Mouse (Mus musculus) heart, adult 9 months (tissue): ENCODE data around the gene Egfr.
A peak's percentile ranks its signal among the peaks of the same experiment; 100 is the strongest.

Source experiments
- DNase-seq, 2 experiments: peaks; one replicate each; pipeline ENCODE4 v3.0.0; 2022; ENCODE audit warnings: low spot score in 2 of 2

Egfr gene

GRCm38 (mm10) chr11:16776967-16777366, 25.0 kb downstream of the Egfr start:
- DNase-seq: no peak

- DNase-seq: no peak
Observed at GRCm38 (mm10) chr11:16781604-16782003, 29.6 kb downstream of the Egfr start.

GRCm38 (mm10) chr11:16783926-16784659, 32.1 kb downstream of the Egfr start:
- DNase-seq: no peak

DNA sequence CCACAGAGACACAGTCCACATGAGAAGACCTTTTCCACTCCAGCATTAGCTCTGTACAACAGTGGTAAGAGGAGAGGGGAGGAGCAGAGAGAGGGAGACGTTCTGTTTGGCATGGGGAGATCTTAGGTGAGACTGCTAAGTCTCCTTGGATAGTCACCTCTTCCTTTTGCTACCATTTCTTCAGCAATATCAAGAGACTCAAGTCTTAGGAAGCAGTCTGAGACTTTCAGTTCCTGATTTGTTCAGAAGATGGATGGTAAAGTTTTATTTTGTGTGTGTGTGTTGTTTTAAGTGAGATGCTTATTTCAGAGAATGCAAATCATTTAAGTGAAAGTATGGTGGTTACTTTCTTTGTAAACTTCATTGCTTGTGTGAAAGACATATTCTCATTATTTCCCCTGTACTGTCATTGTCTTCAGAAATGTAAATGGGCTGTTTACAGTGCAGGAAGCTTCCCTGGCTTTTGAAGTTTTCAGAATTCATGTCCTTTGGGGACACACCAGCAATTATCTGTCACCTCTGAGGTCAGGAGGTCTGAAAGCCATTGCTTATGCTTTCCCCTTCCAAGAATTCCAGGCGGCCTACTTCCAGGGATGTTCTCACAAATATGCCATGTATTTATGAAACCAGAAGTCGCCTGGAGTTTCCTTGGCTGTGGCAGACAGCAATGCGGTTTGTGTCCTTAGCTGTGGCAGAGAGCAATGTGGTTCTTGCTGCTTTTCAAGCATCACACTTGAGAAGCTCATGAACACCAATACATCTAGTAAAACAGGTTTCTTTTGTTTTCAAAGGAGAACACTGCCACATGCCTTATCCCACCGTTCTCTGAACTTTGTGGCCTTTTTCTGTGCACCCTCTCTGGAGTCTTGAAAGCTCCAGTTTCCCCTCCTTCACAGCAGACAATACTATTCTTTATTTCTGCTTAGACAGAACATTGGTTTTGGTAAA, 40.9 kb downstream of the Egfr start:
- no peak for DNase-seq

GRCm38 (mm10) chr11:16795012-16795411, 43.0 kb downstream of the Egfr start:
- DNase-seq: peak; percentile 72 to 78

DNA sequence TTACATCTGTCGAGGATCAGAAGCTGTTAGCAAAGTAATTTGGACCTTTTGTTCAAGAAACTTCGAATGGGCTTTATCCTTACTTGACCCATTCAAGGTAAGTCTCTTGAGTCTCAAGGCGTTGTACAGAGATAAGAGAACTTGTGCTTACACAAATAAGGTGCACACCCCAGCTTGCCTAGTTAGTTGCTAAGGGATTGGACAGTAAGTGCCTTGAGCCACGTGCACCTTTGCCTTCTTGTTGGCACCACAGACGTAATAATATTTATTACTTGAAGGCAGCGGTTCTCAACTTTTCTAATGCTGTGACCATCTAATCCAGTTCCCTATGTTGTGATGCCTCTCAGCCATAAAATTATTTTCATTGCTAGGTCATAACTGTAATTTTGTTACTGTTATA, 43.5 kb downstream of the Egfr start:
- no peak for DNase-seq

DNA sequence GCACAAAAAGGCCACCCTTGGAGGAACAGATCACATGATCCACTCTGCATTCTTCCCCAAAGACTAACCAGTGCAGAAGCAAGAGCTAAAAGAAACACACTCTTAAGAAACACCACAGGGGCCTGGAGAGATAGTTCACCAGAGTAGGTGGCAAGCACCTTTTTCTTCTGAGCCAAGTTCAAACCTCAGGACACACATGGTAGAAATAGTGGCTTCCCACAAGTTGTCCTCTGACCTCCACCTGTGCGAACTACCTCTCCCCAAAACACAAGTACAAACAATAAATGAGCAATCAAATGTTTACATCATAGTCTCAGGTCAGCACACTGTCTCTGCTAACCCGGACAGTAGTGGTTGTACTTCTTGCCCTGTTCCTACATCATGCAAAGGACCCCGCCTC, 45.5 kb downstream of the Egfr start:
- no peak for DNase-seq

- peak; percentile 60 to 75 for DNase-seq
Observed at GRCm38 (mm10) chr11:16798136-16798535, 46.1 kb downstream of the Egfr start.

DNA sequence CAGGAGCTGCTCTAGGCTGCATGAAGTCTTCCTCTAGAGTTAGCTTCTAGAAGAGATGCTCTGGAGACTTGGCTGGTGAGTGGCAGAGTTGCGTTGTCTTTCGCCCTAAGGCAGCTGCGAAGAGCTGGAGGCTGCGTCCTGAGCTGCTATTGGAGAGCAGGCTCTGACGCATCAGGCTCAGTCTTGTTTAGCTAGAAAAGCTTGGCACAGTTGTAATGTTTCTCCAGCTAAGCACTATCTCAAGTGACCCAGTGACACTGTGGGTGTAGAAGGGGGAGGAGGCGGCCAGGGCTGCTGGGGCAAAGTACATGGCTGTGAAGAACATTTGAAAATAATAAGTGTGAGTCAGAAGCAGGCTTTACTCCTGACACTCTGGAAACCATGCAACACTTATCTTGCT, 48.5 kb downstream of the Egfr start:
- peak; percentile 84 to 87 for DNase-seq

- no peak for DNase-seq
Observed at GRCm38 (mm10) chr11:16802668-16803067, 50.7 kb downstream of the Egfr start.

GRCm38 (mm10) chr11:16804016-16804415, 52.0 kb downstream of the Egfr start:
- DNase-seq: no peak

DNA sequence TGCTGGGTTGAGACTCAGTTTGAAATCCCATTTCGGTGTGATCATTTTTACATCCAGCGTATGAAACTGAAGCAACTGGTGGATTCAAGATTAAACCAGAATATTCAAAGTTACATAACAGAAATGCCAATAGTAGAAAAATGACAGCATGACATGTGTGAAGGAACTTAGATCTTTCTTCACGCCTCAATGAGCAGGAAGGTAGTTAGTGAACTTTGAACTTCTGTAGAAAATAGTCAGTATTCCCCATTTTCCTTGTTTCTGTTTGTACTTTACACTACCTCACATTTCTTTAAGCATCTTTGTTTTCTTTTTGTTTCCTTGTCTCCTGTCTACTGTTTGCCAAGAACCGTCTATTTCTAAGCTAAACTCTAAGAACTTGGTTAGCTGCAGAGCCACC, 53.9 kb downstream of the Egfr start:
- no peak for DNase-seq

DNA sequence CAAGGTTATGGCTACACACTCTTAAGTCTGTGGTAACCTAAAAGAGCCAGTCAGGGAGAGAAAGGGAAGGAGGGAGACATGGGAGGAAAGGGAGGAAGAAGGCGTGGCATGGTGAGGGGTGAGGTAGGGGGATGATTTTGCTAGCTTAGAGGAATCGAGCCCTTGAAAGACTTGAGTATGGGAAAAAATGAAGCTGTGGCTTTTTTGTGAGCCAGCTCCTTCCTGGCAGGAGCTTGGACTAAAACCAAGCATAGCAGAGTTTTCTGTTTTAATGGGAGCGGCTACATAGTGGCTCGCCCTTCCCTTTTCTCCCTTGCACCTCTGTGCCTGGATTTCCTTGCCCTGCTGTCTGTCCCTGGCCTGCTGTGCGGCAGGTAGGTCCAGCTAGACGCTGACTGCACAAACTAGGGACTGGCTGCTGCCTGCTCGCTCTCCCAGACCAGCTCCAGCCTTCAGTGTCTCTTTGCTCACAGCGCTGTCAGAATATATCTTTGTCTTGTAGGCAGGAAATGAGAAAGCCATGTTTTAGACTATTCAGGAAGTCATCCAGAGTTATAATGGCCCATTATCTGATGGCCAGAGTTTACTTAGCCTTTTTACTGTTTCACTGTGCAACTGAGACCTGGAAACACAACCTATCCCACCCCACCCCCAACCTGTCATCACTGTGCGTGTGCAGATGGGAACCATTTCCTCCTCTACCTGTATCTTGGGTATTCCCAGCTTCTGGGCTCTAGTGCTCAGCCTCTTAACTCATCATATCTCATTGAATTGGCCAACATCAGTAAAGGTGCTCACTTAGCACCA, 57.4 kb downstream of the Egfr start:
- no peak for DNase-seq

DNA sequence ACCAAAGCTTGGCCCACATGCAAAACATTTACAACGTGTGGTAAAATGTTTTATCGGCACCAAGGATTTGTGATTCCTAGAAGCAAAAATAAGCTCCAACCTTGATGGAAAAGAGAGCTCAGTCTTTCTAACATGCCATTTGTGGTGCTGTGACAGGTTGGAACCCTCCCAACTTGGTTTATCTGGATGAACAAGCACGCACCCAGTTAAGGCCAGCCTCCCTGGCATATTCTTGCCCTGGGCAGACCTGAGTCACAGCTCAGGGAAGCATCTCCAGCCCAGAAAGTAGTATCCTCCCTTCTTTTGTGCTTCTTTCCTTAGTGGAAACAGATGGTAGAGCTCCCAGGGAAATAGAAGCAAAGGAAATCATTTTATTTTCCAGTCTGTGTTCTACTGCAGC, 58.1 kb downstream of the Egfr start:
- no peak for DNase-seq

GRCm38 (mm10) chr11:16813298-16813697, 61.3 kb downstream of the Egfr start:
- no peak for DNase-seq

DNA sequence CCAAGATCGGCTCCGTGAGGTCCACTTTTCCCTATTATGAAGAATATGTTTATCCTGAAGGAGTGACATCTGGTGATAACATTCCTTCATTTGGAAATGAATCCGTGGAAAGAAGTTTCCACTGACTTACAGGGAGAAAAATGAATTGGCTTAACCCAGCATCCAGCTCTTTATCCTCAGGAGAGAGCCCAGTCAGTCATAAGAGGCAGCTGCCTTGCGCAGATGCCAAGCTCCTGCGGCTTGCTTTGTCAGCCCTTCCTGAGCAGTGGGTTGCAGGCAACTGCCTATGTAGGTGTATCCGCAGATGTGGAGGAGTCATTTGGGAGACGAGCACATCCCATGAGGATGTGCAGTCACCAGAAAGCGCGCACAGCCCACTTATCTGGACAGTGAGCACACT, 64.4 kb downstream of the Egfr start:
- peak; percentile 72 to 73 for DNase-seq

GRCm38 (mm10) chr11:16817336-16818034, 65.5 kb downstream of the Egfr start:
- no peak for DNase-seq

GRCm38 (mm10) chr11:16819424-16819823, 67.4 kb downstream of the Egfr start:
- DNase-seq: no peak

- no peak for DNase-seq
Observed at GRCm38 (mm10) chr11:16820138-16820537, 68.1 kb downstream of the Egfr start.

GRCm38 (mm10) chr11:16821668-16822254, 69.8 kb downstream of the Egfr start:
- peak in 1 of 2 experiments; percentile 12 for DNase-seq
